Mouse (Mus musculus): Measurements from ENCODE around the gene Gale. TPM values are rescaled to one million over a fixed set of nuclear protein-coding genes. Genes with fewer than 3 reads are reported as not detected.

Gene Gale
- total RNA-seq, 2 experiments from 2014 or later = 0.73 to 0.97 TPM

DNA sequence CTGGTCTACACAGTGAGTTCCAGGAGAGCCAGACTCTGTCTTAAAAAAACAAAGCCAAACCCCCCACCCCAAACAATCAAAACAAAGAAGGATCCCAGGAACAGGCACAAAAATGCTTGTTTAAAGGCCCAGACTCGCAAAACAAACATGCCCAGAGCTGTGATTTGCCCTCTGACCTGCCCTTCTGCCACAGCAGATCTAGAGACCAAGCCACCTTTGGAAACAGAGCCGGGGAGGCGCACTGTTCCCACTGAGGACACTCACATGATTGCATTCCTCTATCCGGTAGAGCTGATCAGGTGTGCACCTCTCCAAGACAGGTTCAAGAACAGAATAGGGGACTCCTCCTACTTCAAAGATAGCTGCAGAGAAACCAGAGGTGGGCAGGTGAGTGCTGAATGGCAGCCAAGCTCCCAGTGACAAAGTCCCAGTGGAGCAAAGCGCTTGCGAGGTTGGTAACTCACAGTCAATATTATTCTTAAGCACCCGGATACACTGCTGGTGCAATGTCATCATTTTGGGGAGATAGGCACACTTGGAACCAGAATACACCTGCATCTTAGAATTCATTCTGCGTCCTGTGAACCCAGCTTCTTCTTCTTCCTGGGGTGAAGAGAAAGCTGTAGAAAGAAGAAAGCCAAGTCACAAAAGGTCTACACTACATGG, 45.4 kb downstream of the Gale start:
- DNase-seq (ENCODE audit: low spot score) = no peak

DNA sequence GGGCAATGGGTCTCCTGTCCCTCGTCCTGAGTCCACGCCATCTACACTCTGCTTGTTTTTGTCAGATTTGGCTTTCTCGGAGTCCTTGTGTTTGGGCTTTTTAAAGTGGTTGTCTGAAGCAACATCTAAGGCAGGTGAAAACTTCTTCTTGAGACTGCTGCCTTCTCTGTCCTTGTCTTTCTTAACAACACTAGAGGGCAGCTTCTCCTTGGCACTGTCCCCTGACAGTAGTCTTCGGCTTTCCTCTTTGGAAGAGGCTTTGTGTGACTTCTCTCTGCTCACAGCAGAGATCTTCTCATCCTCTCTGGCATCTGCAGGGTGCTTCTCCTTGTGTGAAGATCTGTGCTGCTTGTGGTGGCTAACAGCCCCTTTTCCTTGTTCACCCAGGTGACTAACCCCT, 47.1 kb downstream of the Gale start:
- no peak for DNase-seq (ENCODE audit: low spot score)

DNA sequence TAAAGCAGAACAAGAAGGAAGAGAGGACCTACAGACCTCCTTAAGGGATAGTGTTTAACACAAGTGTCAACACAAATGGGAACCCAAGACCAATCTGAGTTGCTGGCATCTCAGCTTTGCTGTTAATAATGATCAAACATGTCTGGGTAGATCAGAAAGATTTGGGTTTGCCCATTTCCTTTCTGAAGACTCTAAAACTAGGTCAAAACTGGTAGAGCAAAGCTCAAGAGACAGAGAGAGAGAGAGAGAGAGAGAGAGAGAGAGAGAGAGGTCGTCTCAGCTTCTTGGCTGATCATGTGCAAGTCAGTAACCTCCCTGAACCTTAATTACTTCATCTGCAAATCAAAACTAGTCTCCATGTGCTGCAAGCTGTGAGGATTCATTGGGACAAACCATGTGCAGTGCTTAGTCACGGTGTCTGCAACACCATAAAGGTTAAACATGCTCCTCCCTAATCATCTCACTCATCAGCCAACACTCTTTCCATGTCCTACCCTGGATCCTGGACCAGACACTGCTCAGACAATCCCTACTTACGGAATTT, 52.6 kb downstream of the Gale start:
- DNase-seq (ENCODE audit: low spot score) = no peak

Other genes with a start within 250 kb of the Gale start
- not detected for gene Il22ra1, start 235.6 kb upstream of the Gale start, total RNA-seq (2021)
- 10 to 100 TPM; 70.5 to 78.3 TPM for gene Myom3, start 204.0 kb upstream of the Gale start, total RNA-seq (2021)
- gene Srsf10, start 108.0 kb upstream of the Gale start, total RNA-seq (2021) = 10 to 100 TPM; 25.6 to 27.0 TPM
- gene Pnrc2, start 89.9 kb upstream of the Gale start, total RNA-seq (2021) = 10 to 100 TPM; 39.8 to 42.2 TPM
- under 1 TPM in 1 of 2 experiments, not detected in 1; 0.12 TPM for gene Cnr2, start 68.3 kb upstream of the Gale start, total RNA-seq (2021)
- gene Fuca1, start 43.0 kb upstream of the Gale start, total RNA-seq (2021) = 10 to 100 TPM; 22.5 to 23.3 TPM
- 10 to 100 TPM; 38.5 to 40.1 TPM for gene Hmgcl, start 17.3 kb upstream of the Gale start, total RNA-seq (2021)
- 10 to 100 TPM; 25.2 to 29.8 TPM for gene Lypla2, start 8.9 kb downstream of the Gale start, total RNA-seq (2021)
- gene Pithd1, start 23.5 kb downstream of the Gale start, total RNA-seq (2021) = 10 to 100 TPM; 25.3 to 26.3 TPM
- 10 to 100 TPM; 62.0 to 62.3 TPM for gene Eloa, start 58.0 kb downstream of the Gale start, total RNA-seq (2021)
- gene Rpl11, start 89.7 kb downstream of the Gale start, total RNA-seq (2021) = 100 to 1,000 TPM; 249 to 252 TPM
- 10 to 100 TPM; 13.7 to 24.1 TPM for gene Id3, start 179.8 kb downstream of the Gale start, total RNA-seq (2021)
- gene E2f2, start 208.7 kb downstream of the Gale start, total RNA-seq (2021) = under 1 TPM; 0.73 to 0.76 TPM
- gene Asap3, start 242.6 kb downstream of the Gale start, total RNA-seq (2021) = 1 to 10 TPM; 1.4 to 1.5 TPM

Data from gastrocnemius, adult 18-20 months (tissue).